Mouse (Mus musculus) kidney, adult 2 months (tissue): Measurements from ENCODE around the gene Mier2.

ENCODE experiments used
- CTCF ChIP-seq: fragments of 200-500 bp; conservative IDR thresholded peaks from 2 replicates; pipeline ENCODE4 v1.5.1; 2011; ENCODE audit warnings: low read depth, mild to moderate bottlenecking, control low read depth, low read length, moderate library complexity, mixed read lengths; ENCODE audit not compliant: insufficient read depth, insufficient read length
- POLR2A ChIP-seq: fragments of 200-500 bp; IDR thresholded peaks from one replicate; pipeline ENCODE4 v1.6.1; 2011; ENCODE audit warnings: low read depth, low read length, control low read depth

GRCm38 (mm10) chr10:79574796-79575195, 19.8 kb upstream of the Mier2 start:
- TF ChIP-seq POLR2A: no peak
- no peak for TF ChIP-seq CTCF
